Mouse (Mus musculus) frontal cortex, postnatal 25 days (tissue): ENCODE measurements around the gene Inca1.

Experiments
- DNase-seq, 2 experiments: peaks; one replicate each; pipeline ENCODE4 v3.0.0; 2022; ENCODE audit warnings: low spot score in 2 of 2

The Inca1 gene

DNA sequence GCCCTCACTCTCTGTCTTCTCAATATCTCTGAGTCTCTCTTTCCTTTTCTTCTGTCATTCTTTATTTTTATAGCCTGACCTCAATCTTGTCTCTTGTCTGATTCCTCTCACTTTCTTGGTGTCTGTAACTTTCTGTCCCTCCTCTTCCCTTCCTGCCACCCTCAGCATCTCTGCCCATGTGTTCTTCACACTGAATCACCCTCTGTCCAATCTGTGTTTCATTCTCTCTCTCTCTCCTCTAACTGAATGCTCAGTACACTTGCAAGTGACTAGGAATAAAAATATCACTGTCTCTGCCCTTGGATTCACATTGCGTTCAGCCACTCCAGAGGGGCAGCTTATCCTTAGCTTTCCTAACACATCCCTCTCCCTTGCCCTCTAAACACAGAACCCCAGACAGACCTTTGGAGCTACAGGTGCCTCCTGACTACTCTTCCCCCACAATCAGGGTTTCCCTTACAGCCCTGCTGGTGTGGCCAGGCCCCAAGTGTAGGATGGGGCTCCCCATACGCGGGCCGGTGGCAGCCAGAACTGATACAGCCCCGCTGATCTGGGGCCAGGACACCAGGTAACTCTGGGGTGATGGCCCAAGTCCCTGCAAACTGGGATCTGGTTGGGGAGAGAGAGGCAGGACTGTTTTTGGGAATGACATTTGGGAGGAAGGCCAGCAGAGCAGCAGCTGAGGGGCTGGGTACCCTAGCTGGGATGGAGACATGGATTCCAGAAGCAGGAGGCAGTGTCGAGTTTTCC lies 2.2 kb upstream of the Inca1 start:
- no peak for DNase-seq

DNA sequence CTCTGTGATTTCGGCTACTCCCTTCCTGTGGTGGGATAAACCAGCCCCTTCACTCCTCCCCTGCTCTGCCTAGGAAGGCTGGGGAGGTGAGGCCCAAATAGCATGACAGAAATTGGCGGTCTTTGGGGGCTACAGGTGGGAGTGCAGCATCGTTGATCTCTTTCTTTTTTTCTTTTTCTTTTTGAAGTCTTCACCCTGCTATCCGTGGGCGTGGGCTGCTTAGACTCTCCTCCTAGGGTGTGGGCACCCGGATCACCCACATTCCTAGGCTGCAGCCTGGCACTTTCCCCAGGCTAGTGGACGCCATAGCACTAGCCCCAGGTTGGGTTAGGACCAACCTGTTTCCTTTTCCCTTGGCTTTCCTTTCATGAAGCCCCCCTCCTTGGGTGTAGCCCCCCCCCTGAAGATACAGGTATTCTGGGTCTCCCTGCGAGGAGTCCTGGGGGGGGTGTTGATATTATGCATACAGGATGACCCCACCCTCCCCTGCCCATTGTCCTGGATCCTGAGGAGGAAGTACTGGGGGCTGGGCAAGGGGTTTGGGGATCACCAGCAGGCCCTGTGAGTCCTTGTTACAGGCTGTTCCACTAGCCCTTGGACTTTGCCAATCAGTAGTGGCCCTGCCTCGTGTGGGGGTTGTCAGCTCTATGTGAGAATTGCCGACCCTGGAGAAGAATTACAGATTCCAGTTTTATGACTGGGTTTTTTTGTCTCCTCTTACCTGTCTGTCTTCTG lies 1.4 kb upstream of the Inca1 start:
- DNase-seq, result no peak

DNA sequence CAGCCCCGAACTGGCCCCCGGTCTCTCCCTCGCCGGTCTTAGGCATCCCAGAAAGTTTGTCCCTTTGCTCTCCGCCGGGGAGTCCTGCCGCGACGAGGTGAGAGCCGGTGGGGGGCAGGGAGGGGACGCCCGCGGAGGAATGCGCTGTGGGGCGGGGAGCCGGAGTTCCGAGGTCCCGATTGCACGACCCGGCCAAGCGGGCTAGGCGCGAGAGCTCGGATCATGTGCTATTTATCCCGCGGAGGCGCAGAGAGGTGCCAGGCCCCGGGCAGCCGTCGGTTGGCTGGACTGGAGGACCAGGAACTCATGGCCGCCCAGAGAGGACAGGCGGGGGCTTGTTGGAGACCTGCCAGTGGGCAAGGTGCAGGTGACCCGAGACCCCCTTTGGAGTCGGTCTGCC lies 658 bp upstream of the Inca1 start:
- peak; percentile 32 to 42 for DNase-seq

DNA sequence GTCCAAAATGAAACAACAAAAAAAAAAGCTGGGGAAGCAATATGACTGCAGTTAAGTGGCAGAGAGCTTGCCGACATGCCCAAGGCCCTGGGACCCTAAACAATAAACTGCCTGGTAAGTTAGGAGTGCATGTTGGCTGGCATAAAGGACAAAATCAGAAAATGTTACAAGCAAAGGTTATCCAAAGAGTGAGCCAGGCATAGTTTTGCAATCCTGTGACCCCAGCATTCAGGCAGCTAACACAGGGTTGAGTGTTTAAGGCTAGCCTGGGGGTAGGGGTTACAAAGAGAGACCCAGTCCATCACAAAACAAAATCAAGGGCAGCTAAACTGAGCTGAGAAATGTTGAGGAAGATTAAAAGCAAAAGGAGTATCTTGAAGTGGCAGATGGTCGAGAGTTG lies 904 bp downstream of the Inca1 start:
- DNase-seq, result no peak

DNA sequence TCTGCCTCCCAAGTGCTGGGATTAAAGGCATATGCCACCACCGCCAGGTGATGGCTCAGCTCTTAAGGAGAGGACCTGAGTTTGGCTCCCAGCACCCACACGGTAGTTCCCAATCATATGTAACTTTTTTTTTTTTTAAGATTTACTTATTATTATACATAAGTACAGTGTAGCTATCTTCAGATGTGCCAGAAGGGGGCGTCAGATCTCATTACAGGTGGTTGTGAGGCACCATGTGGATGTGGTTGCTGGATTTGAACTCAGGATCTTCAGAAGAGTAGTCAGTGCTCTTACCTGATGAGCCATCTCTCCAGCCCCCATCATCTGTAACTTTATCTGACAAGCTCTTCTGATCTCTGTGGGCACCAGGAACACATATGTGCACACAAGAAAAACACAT lies 2.6 kb downstream of the Inca1 start:
- no peak for DNase-seq

DNA sequence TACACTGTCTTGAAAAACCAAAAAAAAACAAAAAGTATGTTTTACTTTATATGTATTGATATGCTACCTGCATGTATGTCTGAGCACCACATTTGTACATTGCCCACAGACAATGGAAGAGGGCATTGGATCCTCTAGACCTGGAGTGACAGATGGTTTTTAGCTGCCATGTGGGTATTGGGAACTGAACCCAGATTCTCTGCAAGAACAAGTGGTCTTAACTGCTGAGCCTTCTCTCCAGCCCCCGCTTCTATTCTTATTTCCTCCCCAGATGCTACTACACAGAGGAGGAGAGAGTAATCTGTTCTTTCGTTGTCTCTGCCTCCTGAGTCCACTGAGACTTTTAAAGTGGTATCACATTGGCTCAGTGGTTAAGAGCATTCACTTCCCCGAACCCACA lies 6.5 kb downstream of the Inca1 start:
- DNase-seq, result no peak

DNA sequence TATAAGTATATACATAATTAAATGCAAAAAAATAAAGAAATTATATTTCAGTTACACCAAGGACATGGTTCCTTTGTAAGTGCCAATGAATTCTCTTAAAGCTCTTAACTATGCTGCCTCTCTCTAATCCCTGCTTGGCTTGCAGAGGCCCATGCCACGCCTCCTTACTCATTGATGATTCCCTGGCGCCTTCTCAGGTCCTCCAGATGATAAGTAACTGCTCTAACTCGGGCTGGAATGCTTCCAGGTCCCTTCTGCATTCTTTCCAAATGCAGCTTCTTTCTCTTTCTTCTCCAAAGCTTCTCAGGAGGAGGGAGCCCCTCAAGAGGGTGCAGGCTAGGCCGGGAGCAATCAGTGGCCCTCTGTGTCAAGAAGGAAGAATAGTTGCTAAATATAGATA lies 10.4 kb downstream of the Inca1 start:
- DNase-seq, result no peak

DNA sequence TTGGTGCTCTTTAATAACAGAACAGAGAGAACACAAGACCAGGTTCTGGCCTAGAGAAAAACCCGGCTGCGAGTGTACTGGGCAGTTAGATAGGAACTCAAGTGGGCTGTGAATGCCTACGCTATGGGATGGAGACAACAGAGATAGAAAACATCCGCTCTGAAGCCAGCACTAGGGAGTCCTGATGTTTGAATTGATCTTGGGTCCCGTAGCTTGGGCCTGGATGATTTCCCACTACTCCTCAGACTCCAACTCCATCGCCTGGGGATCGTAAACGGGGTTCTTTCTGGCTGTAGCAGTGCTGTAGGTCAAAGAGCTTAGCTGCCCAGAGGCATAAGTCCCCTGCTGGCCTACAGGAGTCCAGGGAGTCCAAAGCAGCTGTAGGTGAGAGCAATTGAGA lies 11.6 kb downstream of the Inca1 start:
- no peak for DNase-seq

DNA sequence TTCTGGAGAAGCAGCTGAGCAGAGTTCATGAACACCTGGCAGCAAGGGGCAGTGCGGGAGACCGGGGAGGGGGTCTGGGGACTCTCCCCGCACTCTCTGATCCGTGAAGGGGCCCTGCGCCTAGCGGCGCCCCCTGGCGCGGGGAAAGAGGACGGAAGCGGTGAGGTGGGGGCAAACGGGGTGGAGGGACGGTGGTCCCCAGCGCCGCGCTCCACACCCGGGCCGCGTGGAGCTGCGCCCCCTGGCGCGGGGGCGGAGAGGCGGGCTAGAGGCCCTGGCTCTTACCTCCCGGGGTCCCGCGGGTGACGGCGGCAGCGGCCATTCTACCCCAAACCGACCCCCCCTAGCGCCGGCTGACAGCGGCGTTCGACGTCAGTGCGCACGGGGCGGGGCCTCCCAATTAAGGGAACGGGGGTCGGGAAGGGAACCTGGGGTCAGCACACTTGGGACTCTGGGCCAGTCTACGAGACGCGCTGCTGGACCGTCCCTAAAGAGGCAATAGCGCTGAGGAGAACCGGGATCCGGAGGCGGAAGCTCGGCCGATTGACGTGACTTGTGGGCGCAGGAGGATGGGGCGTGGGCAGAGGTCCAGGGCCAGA lies 12.3 kb downstream of the Inca1 start, which contains the start of gene Camta2:
TSS of gene Camta2 (minus strand) at position 505 of the 599 bp plus-strand sequence.
- DNase-seq, result peak; percentile 74 to 84

DNA sequence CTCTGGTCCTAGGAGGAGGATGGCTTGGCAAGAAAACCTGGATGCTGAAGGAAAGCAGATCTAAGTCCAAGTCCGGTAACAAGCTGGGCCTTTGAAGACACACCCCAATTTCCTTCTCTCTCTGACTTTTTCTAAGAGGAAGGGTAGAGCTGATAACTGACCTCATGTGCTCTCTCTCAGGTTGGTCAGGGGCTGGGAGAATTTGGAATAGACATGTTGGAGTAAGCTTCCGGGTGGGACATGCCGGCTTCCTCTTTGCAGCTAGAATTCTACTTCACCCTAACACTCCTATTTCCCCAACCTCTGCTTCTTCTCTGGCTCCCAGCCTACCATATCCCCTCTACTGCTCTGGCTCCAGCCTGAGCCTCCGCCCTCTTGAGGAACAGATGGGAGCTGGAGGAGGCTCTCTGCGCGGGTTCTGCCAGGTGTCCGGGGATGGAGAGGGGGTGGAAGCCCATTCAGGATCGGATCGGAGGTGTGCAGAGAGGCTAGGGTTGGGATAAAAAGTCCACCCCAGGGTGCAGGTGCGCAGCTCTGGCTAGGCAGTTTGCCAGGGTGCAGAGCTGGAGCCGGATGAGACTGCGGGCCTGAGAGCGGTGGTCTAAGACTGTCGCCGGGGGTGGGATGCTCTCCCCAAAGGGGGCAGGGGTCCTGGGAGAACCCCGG lies 12.9 kb downstream of the Inca1 start:
- DNase-seq, result peak in 1 of 2 experiments; percentile 51

DNA sequence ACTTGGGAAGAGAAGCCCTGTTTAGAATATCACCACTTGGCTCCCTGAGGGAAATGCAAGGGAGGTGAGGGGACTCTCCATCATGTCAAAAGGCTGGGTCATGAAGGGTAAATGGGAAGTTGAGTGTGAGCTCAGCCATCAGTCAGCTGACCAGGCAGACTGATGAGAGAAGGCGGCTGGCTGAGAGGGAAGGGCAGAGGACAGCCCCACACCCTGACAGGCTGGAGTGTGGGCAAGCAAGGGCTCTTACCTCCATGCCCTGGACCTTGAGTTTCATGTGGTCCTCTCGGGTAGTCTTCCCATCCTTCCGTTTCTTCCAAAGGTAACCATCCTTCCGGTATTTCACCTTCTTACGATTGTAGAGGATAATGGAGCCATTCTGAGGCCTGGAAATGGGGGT lies 16.3 kb downstream of the Inca1 start:
- no peak for DNase-seq

DNA sequence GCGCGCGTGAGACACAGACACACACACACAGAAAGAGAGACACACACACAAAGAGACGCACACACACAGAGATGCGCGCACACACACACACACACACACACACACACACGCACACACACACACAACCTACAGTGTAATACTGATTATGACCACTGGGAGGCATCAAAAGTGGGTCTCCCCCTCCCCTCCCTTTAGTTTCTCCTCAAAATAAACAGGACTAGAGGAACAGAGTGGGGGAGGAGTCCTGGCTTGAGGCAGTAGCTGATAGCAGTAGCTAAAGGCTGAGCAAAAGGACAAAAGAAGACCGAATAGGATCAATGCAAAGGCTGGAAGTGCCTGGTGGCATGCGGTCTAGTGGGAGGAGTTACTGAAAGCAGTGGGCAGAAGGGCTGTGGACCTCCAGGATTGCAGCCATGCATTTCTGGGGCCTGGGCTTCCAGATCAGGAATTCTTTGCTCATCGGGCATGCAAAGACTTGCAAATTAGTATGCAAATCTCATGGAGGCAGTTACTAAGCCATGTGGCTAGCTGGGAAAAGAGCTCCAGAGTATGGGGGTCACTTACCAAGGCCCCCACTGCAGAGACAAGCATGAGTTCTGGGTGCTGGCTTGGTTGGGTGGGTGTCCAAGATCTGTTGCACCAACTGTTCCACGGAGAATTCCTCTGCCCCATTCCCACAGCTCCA lies 17.9 kb downstream of the Inca1 start:
- DNase-seq, result no peak

DNA sequence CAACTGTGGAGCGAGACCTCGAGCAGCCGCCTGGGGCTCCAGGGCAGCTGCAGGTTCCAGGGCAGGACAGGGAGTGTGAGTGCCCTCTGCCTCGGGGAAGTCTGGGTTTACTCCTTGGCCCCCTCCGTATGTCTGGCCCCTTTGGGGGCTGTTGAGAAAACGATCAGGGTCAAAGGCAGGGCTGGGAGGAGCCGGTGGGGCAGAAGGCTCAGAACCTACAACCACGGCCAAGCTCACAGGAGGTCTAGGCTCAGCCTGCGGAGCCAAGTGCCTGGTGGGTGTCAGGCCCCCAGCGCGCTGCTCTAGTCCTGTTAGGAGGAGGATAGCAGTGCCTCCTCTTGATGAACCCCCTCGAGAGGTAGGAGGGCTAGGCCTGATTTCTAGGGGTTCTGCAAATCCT lies 18.8 kb downstream of the Inca1 start:
- DNase-seq, result no peak

DNA sequence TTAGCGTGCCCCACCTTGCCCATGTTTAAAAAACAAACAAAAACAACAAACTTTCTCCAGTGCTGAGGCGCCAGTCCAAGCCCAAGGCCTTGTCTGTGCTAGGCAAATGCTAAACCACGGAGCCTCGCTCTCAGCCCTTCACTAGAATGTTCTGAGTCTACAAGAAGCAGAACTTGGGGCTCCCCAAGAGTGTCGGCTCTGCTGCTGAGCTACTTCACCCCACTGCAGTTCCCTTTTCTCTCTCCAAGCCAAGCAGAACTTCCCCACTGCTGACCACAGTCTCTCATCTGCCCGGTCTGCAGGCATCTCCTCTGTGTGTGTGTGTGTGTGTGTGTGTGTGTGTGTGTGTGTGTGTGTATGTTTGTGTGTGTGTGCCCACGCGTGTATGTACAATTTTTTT lies 20.1 kb downstream of the Inca1 start:
- DNase-seq, result no peak

DNA sequence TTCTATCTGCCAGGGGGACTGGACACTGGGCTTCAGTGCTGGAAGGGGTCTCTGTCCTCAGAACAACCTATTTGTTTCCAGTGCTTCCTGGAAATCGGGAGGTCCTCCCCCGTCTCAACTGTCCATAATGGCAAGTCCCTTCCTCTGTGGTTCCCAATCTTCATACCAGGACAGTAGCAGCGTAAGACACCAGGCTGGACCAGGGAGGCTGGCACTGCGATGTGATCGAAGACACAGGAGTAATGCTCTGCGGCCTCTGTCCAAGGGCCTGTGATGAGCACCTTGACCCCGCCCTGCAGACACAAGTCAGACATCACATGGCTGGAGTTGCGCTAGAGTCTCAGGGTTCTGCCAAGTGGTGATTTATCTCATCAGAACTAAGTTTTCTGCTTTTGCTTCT lies 20.6 kb downstream of the Inca1 start:
- DNase-seq, result no peak

DNA sequence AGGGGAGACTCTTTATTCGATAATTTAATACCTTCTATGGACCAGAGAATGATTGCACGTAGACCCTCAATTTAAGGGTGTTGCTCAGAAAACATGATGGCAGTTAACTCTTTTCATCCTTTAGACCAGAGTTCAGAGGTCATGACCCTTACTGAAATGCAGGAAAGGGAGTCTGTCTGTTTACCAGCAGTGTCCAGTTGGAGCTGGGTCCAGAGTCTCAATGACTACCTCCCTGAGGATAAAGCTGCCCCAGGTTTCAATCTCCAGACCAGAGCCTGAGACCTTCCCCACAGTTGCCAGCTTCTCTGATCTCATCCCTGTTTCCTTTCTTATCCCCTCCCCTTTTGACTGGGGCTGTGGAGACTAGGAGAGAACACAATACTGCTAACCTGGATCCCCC lies 21.4 kb downstream of the Inca1 start:
- DNase-seq, result no peak

DNA sequence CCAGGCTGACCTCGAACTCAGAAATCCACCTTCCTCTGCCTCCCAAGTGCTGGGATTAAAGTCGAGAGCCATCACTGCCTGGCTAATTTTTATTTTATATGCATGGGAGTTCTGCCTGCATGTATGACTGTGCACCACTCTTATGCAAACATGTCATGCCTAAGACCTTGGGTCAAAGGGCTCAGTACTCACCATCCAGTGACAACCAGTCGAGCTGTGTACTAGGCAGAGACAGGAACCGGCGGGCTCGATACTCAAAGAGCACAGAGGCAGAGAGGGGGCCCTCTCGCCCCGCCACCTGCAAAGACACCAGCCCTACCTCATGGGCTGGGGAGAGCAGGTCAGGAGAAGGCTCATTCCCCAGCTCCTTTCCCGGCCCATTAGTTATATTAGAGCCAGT lies 21.9 kb downstream of the Inca1 start:
- no peak for DNase-seq

DNA sequence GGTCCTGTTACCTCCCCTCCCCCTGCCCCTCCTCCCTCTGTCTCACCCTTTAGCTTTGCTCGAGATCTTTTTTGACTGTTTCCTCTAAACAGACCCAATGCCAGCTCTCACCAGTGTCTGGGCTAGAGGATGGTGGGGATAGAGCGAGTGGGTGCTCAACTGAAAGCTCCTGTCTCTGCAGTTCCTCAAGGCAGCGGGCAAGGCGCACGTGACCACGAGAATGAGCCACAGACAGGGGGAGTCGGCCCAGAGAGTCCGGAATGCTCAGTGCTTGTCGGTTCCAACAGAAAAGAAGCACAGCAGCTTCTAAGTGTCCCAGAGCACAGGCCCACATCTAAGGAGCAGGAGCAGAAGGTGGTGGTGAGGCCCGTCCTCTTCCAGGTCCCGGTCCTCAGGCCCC lies 25.5 kb downstream of the Inca1 start:
- DNase-seq, result no peak

DNA sequence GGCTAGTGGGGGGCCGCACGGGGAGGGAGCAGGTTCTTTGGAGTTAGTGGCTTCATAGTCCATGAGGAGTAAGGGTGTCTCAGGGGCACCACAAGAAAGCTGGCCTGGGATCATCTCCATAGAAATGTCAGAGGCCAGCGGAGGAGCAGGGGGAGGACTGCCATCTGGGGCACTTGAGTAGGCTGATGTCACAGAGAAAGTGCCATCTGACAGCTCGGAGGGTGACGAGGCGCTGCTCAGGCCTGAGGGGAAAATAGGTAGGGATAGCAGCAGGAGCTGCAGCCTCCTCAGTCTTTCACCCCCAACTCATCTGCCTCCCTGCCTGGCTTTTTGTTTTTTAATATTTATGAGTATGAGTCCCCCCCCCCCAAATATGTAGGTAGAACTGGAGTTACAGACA lies 25.9 kb downstream of the Inca1 start:
- no peak for DNase-seq

DNA sequence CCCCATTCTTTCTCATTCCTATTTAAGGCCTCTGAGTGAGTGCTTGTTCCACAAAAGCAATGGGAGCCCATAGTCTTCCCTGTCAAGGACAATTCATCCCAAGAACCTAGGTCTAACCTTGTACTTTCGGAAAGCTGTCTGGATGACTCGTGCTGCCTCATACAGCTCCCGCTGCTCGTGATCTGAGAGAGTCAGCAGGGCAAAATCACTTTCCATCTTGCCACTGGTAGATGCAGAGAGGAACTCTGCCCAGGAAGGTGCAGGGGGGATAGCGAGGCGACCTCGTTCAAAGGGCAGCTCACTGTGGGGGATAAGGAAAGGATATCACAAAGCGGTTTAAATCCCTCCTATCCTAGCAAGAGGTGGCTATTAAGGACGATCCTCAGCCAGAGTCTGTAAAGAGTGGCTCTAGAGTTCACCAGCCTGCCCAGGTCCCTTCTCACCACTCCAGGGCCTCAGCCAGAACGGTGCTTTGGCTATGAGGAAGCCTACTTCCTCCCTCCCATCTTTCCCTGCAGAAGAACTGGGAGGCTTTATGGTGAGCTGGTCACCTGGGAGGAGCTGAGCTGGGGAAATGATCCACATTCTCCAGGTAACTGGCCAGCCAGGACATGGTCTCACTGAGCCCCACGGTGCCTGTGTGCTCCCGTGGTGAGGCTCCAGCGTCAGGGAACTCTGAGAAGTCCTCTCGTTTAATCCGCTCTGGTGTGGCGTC lies 28.5 kb downstream of the Inca1 start:
- no peak for DNase-seq

DNA sequence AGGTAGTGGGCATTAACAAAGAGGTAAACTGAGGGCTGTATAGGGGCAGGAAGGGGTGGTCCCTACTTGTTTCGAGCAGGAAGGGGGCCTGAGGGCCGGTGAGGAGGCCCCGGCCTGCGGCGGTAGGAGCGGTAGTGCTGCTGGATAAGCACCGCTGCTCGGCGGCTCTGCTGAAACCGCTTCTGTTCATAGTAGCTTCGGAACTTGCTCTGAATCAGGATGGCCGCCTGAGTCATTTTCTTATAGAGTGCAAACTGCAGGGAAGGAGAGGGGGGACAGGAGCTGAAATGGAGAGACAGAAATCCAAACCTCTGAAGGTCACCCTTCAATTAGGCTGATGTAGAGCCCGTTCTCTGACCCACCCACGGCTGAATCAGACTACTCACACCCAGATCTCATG lies 29.5 kb downstream of the Inca1 start:
- no peak for DNase-seq
